Mouse (Mus musculus) layer of hippocampus, adult 9-10 months (tissue): Measurements from ENCODE around the gene Sept4.

Experiments
- DNase-seq: peaks from one replicate; pipeline ENCODE4 v3.0.0; 2022; ENCODE audit warnings: low spot score

The Sept4 gene

DNA sequence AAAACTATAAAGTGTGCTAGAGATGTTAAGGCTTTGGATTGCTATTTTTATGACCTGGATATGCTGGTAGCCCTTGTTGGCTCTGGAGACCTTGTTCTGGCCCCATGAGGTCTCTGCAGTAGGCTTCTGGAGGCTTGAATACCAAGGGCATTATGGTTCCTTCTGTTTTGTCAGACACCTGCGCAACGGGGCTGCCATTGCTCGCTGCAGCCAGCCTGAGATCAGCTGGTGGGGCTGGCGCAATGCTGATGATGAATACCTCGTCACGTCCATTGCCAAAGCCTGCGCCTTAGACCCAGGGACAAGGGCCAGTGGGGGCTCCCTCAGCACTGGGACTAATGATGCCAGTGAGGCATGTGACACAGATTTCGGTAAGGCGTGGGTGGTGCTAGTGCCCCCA lies 33.5 kb downstream of the Sept4 start:
- DNase-seq = no peak

DNA sequence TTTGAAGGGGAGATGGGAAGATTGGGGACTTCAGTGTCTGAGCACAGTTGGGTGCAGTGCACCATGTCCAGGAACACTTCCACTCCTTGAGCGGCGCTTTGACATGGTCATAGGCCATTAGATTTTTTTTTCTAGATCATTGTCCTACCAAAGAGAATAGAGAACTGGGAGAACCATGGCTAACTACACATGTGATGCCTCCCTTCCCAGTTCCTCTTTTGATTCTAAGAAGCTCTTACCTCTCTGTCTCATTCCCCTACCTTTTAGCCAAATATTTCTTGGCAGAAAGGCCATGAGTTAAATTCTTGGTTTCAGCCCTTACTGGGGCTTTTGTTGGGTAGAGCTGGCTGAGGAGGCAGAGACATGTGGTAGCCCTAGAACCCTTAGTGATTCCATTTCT lies 34.9 kb downstream of the Sept4 start:
- DNase-seq = no peak

DNA sequence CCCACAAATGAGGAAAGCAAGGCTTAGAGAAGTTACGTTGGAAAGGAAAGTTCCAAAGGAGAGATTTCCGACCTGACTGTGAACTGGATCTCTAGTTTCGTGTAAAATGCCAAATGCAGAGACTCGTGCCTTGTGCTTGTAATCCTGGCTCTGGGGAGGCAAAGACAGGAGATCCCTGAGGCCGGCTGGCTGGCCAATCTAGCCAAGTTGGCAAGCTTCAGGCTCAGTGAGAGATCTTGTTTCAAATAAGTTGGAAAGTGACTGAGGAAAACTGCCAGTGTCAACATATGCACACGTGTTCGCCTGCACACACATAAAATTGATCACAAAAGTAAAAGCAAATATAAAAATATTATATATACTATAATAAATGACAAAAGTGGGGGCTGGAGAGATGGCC lies 40.6 kb downstream of the Sept4 start:
- DNase-seq = no peak

DNA sequence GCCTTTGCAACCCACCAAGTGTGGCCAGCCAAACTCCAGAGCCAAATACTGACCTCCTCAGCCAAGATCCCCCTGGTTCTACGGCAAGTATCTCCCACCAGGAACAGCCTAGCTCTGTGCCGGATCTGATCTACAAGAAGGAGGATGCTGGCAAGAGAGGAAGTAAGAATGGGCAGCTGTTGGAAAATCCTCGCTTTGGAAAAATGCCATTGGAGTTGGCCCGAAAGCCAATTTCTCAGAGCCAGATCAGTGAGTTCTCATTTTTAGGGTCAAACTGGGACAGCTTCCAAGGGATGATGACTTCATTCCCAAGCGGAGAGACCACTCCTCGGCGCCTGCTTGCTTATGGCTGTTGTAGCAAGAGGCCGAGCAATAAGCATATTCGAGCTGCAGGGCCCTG lies 42.8 kb downstream of the Sept4 start:
- no peak for DNase-seq

DNA sequence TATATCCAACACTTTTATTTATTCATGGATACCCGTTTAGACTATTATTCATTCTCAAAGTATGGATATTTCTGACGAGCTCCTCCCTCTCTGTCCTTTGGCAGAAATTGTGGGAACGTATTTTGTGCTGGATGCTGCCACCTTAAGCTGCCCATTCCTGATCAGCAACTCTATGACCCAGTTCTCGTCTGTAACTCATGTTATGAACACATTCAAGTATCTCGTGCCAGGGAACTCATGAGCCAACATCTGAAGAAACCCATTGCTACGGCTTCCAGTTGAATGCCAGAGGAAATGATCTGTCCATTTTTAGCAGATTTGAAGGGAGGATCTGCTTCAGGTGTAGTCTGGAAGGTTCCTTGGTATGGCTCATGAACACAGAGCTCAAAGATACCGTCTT lies 45.3 kb downstream of the Sept4 start:
- no peak for DNase-seq

DNA sequence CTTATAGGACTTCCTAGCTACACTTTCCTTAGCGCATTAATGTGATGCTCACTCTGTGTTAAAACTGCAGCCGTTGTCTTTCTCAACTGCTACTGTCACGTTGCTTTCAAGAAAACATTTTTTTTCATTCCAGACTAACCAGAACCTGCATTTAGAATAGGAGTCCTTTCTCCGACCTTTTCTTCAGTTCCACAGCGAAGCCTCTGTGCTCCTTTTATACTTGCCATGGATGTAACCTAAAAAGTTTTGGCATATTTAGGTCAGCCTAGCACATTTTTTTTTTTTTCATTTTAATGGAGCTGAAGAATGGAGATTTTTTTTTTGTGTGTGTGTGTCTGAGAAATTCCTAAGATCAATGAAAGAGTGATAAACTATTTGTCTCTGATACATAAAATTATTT lies 46.8 kb downstream of the Sept4 start:
- DNase-seq = no peak

DNA sequence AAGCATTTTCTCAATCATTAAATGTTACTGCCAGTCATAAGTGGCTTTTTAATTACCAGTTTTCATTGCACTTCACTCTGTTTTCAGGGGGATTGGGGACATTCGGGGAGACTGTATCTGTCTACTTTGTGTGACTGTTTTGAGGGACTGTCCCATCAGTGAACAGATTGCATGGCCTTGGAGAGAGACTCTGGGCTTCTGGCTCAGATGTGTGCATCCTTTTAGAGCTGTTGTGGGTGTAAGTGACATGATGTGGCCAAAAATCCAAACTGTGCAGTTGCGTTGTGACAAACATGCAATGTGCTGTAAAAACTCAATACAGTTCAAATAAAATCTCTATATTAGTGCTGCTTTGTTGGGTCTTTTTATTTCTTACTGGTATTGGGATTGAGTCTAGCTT lies 47.2 kb downstream of the Sept4 start:
- DNase-seq = no peak

DNA sequence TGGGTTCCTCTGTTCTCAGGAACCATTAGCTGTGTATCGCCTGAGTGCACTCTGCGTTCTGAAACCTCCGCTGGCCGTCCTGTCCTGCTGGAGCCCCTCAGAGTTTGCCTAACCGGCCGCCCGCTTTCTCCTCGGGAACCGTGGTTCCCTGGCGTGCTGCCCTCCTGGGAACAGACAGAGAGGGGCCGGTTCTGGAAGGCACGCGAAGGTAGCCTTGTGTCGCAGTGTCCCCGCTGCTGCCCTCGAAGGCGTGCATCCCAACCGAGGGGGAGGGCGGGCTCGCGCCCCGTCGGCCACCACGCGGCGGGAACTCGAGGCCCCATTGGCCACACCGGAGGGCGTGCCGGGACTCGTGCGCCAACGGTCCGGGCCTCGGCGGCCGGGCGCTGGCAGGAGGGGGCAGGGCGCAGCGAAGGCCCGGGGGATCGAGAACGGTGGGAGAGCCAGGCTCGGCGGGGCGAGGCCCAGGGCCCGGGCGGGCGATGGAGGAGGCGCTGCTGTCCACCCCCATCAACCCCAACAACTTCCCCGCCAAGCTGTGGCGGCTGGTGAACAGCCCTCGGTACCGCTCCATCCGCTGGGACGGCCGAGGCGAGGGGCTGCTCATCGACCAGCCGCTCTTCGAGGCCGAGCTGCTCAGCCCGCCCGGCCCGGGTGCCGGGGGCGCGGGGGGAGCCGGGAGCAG lies 48.2 kb downstream of the Sept4 start, which contains the start of gene Hsf5:
TSS of gene Hsf5 (plus strand) at position 375 of the 685 bp plus-strand sequence.
- no peak for DNase-seq

DNA sequence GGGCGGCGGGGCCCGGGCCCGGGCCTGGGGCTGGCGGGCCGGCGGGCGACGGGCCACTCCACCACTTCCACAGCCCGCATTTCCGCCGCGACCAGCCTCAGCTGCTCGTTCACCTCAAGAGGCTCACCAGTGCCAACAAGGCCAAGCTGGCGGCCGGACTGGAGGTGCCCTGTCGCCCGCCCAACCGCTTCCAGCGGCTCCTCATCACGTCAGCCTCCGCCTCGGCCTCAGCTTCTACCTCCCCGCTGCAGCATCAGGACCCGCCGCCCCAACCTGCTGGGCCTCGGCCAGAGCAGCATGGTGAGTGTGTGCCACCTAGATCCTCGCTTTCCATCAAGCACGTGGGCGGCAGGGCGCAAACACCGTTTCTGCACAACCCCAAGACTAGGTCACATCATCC lies 48.9 kb downstream of the Sept4 start:
- DNase-seq = no peak

DNA sequence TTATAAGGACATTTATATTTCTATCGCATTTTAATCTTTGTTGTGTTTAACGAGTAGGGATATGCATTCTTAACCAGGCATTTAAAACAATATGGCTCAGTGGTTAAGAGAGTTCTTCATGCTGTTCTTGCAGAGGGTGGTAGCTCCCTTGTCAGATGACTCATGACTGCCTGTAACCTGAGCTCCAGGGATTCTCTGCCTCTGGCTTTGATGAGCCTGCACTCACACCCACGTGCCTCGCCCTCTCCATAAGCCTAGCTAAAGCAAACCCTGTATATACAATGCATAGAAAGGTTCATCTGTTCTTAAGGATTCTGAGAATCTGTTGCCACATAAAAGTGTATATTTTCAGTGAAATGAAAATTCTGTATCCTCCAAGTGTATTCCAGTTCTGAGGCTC lies 54.5 kb downstream of the Sept4 start:
- no peak for DNase-seq

DNA sequence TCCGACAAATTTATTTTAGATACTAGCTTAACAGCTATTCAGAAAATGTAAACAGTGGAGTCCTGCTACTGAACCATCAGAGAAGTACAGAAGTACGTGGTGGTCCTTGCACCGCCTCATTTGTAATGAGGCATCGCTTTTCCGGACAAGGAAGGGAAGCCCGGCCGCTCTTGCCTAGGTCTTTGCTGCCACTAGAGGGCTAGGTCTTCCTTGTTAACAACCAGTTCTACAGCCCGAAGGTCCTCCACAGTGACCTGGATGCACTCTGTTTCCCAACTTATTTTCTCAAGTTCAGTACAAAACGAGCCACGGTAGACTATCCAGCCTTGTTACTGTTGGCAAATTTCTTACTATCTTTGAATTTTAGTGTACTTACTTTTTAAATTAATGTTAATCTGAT lies 61.2 kb downstream of the Sept4 start:
- DNase-seq = no peak

DNA sequence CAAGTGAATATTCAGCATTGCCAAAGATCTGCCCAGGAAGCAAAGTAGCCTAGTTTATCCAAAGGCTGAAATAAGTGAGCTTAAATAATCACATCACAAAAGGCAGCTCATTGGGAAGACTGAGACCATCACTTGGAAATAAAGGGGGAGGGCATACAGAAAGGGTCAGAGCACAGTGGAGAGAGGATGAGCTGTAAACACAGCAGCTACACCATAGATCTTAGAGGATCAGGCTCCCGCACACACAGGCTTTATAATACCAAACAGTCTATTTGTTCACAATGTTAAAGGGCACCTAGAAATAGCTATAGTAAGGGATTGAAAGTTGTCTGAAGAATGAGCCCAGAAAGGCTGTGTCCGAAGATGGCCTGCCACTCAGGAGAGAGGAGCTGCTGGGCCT lies 70.1 kb downstream of the Sept4 start:
- DNase-seq = no peak

DNA sequence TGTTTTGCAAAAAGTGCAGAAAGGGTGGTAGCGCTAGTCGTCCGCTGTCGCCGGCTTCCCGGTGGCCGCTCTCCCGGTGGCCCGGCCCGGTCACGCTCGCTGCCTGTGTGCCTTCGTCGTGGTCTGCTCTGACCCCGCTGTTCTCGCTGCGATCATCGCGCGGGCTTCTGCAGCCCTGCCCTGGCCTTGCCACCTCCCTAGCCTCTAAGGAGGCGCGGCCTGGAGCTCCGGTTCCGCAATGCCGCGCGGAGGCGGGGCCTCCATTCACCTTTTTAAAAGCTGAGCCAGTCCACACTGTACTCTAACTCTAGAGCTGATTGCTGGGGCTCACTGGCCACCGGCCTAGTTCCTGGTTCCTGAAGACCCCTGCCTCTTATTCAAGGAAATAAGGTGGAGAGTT lies 70.5 kb downstream of the Sept4 start:
- no peak for DNase-seq
